Mouse (Mus musculus) testis, postnatal 10 days (tissue): ENCODE results near the gene Slfn5.
A peak's percentile ranks its signal among the peaks of the same experiment; 100 is the strongest.
"Not testable (repeated sequence)": the region's sequence is repeated elsewhere in the genome, so short reads cannot be mapped to it uniquely, and the experiment has no call there.

Experiments
- DNase-seq: peaks from one replicate; pipeline ENCODE4 v3.0.0; 2021; ENCODE audit warnings: low spot score

Slfn5 gene

GRCm38 (mm10) chr11:82950736-82951481, at the start of gene Slfn5:
Slfn5 (plus strand) TSS chr11:82951349.
- no peak for DNase-seq

DNA sequence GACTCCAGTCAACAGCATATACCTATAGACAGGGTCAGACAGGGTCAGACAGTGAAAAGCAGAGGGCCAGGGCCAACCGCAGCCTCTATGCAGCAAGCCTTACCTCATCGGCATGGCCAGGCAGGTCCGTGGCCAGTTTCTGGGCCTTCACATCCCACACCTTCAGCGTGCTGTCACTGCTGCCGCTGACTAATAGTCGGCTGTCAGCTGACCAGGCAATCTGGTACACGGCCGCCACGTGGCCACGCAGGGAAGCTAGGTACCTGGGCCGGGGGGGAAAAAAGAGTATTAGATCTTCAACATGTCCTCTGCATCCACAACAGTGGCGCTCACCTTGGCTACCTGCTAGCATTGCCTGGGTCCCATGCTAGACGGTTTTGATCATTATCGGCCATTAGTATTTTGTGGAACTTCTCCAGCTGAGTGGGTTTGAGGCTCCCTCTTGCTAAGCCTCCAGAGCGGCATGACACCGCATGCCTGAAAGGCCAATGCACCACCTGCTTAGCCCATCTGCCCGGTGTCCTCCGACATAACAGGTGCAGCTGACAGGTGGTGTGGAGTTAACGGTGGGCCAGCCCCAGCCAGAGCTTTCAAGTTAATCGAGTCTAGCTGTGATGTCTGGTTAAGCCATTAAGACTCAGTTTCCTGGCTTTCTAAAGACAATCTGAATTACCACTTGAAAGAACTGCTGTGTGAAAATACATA, 49.4 kb upstream of the Slfn5 start:
- no peak for DNase-seq

DNA sequence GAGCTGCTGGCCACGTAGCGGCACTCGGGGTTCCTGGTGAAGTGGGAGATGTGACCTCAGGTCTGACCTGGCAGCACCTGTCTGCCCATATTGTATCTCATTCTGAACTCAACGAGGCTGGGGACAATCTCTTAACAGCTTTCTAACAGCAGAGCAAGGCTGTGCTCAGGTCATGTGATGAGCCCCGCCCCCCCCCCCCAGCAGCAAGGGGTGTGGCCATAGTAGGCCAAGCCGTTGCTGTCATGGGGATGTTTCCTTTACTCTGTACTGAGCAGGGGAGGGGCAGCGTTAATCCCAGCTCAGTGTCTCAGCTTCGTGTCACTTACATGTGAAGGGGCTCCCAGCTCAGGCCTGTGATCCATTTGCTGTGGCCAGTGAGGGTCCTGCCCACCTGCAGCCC, 46.2 kb upstream of the Slfn5 start:
- DNase-seq, result no peak

DNA sequence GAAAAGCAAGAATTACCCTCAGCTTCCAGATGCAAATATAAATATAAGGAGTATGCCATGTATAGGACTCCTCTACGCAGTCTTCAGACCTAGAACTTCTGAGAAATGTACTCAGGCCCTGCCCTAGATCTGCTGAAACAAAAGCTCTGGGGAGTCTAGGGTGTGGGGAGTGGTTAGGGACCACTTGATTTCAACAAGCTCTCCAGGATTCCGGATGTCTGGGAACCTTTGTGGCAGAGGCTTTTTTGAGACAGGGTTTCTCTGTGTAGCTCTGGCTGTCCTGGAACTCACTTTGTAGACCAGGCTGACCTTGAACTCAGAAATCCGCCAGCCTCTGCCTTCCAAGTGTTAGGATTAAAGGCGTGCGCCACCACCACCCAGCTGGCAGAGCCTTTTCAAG, 45.3 kb upstream of the Slfn5 start:
- DNase-seq, result no peak

GRCm38 (mm10) chr11:82907651-82908607, 43.2 kb upstream of the Slfn5 start, which contains the start of gene Nle1:
Nle1 (minus strand) TSS chr11:82908411.
- peak; percentile 97 for DNase-seq

DNA sequence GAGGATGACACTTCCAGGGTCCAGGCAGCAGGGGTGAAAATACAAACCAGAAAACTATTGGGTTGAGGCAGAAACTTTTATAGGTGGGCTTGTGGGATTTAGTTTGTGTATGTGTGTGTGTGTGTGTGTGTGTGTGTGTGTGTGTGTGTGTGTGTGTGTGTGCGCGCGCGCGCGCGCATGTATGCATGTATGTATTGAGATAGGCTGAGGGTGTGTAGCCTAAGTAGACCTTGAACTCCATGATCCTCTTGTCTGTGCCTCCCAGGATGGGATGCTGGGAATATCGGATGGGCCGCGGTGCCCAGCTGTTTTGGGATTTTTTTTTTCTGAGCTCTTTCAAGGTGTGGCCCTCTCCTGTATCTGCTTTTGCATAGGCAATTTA, 42.5 kb upstream of the Slfn5 start:
- no peak for DNase-seq

GRCm38 (mm10) chr11:82910250-82910649, 40.9 kb upstream of the Slfn5 start, which contains the start of gene Unc45b:
Unc45b (plus strand) TSS chr11:82910550.
- no peak for DNase-seq

GRCm38 (mm10) chr11:82910679-82911389, 40.3 kb upstream of the Slfn5 start:
- no peak for DNase-seq

DNA sequence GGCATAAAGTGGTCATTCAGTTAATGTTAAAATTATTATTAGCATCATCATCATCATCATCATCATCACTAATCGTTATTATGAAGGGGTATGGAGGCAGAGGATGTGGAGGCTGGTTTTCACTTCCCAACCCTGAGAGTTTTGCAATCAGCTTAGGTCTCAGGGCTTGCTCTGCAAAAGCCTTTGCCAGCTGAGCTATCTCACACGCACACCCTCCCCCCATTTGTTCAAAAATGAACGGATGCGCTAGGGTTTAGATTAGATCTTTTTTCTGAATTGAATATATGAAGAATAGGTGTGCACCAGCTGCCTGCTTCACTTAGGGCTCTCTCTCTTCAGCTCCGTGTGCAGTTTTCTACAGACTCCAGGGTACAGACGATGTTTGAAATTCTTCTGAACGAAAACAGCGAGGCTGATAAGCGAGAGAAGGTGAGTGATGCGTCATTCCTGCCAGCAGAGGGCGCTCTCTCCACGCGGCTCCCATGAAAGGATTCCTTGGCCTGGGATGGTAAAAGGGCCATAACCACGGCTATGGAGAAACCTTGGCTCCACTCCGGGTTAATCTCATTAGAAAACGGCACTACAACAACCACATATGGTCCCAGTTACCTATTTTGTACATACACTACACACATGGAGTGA, 36.3 kb upstream of the Slfn5 start:
- DNase-seq, result peak; percentile 87

GRCm38 (mm10) chr11:82920768-82921167, 30.4 kb upstream of the Slfn5 start:
- DNase-seq, result no peak

DNA sequence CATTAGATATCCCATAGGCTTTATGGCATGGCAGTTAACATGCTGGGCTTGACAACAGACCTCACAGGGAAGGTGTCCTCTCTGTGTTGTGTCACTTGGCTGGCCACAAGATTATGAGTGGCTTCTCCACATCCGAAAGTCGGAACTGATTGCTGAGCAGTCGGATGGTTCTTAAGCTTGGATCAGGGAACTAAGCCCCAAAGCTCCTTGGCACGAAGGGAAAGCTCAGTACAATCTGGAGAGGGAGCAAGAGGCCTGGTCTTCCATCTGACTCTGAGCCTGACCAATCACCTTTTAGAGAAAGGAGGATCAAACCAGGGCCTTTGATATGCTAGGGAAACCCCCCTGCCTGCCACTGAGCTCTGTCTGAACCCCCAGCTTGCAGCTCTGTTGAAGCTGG, 29.5 kb upstream of the Slfn5 start:
- no peak for DNase-seq

GRCm38 (mm10) chr11:82923910-82924309, 27.2 kb upstream of the Slfn5 start:
- DNase-seq, result not testable (repeated sequence)

DNA sequence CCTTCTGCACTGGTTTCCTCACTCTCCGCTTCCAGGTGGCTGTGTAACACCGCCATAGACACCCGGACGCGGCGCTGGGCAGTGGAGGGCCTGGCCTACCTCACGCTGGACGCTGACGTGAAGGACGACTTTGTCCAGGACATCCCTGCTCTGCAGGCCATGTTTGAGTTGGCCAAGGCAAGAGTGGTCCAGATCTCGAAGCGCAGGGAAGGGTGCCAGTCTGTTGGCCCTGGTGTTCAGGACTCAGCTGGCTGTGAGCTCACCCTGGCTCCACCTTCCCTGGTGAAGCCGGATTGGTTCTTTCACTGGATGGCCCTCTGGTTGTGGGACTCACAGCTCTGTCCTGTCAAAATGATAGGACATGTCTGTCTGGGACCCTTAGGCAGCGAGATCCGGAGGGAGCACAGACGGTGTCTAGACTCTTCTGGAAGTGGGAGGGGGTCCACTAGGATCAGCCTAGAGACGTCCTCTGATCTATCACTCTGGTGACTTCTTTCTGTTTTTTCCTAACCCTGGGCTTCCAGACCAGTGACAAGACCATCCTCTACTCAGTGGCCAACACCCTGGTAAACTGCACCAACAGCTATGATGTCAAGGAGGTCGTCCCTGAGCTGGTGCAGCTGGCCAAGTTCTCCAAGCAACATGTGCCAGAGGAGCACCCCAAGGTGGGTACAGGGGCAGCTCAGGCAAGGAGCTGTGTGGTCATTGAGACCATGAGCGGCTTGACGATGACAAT, 22.1 kb upstream of the Slfn5 start:
- no peak for DNase-seq

DNA sequence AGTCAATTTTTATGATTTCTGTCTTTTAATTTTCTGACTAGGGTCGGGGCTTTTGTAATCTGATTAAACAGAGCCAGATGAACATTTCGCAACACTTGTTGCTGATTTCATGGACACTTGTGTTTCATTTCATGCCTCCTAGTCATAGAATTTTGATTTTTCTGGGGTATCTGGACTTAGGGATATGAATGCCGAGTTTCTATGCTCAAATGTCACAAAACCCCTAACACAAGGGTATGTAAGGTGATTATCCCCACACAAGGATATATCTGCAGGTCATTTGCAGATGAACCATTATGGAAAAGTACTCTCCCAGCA, 21.6 kb upstream of the Slfn5 start:
- DNase-seq, result no peak

DNA sequence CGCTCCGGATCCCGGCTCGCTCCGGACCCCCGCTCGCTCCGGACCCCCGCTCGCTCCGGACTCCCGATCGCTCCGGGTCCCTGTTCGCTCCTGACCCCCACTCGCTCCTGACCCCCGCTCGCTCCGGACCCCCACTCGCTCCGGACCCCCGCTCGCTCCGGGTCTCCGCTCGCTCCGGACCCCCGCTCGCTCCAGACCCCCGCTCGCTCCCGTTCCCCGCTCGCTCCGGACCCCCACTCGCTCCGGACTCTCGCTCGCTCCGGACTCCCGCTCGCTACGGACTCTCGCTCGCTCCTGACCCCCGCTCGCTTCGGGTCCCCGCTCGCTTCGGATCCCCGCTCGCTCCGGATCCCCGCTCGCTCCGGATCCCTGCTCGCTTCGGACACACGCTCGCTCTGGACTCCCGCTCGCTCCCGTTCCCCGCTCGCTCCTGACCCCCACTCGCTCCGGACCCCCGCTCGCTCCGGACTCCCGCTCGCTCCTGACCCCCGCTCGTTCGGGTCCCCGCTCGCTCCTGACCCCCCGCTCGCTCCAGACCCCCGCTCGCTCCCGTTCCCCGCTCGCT, 20.7 kb upstream of the Slfn5 start:
- not testable (repeated sequence) for DNase-seq

DNA sequence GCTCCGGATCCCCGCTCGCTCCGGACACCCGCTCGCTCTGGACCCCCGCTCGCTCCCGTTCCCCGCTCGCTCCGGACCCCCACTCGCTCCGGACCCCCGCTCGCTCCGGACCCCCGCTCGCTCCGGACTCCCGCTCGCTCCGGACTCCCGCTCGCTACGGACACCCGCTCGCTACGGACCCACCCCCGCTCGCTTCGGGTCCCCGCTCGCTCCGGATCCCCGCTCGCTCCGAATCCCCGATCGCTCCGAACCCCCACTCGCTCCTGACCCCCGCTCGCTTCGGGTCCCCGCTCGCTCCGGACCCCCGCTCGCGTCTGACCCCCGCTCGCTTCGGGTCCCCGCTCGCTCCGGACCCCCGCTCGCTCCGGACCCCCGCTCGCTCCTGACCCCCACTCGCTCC, 20.0 kb upstream of the Slfn5 start:
- DNase-seq, result not testable (repeated sequence)

DNA sequence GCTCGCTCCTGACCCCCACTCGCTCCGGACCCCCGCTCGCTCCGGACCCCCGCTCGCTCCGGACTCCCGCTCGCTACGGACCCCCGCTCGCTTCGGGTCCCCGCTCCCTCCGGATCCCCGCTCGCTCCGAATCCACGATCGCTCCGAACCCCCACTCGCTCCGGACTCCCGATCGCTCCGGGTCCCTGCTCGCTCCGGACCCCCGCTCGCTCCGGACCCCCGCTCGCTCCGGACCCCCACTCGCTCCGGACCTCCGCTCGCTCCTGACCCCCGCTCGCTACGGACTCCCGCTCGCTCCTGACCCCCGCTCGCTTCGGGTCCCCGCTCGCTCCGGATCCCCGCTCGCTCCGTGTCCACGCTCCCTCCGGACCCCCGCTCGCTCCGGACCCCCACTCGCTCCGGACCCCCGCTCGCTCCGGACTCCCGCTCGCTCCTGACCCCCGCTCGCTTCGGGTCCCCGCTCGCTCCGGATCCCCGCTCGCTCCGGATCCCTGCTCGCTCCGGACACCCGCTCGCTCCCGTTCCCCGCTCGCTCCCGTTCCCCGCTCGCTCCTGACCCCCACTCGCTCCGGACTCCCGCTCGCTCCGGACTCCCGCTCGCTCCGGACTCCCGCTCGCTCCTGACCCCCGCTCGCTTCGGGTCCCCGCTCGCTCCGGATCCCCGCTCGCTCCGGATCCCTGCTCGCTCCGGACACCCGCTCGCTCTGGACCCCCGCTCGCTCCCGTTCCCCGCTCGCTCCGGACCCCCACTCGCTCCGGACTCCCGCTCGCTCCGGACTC, 19.3 kb upstream of the Slfn5 start:
- DNase-seq, result not testable (repeated sequence)

GRCm38 (mm10) chr11:82933186-82933585, 18.0 kb upstream of the Slfn5 start:
- DNase-seq, result no peak

GRCm38 (mm10) chr11:82943336-82943735, 7.8 kb upstream of the Slfn5 start:
- no peak for DNase-seq
